Mouse (Mus musculus) small intestine, adult 2 months (tissue): Measurements from ENCODE around the gene Hoga1.

Source experiments
- CTCF ChIP-seq: fragments of 200-500 bp; IDR thresholded peaks from 2 replicates; pipeline ENCODE4 v1.5.1; 2012; ENCODE audit warnings: low read depth, mild to moderate bottlenecking, control low read depth, inconsistent platforms, low read length, moderate library complexity, mixed read lengths; ENCODE audit not compliant: insufficient replicate concordance, insufficient read length; ENCODE audit errors: extremely low read depth
- POLR2A ChIP-seq: fragments of 200-500 bp; IDR thresholded peaks from 2 replicates; pipeline ENCODE4 v1.6.1; 2012; ENCODE audit warnings: low read depth, mild to moderate bottlenecking, control low read depth, inconsistent platforms, low read length, moderate library complexity

GRCm38 (mm10) chr19:42034146-42034775, 11.1 kb upstream of the Hoga1 start:
- no peak for TF ChIP-seq POLR2A
- TF ChIP-seq CTCF = no peak
